Mouse (Mus musculus): Measurements from ENCODE around the gene Ms4a4d.

- TF ChIP-seq POLR2A (IDR thresholded peaks at IDR 0.05; ENCODE audit: control insufficient read depth, extremely low read depth, insufficient read depth, low read length, poor library complexity) (no peak), CTCF (IDR thresholded peaks at IDR 0.05; ENCODE audit: borderline replicate concordance, control insufficient read depth, extremely low read depth, insufficient read depth, low read length, poor library complexity) (no peak)
Observed at GRCm38 (mm10) chr19:11513458-11513857, 23.1 kb upstream of the Ms4a4d start.

Measured in thymus, adult 2 months (tissue).